Comparison of ENCODE assay signal across 21 mouse cellular contexts in genomic region chr7:27219937-27220336, GRCm38 (mm10). TPM values are rescaled to one million over a fixed set of nuclear protein-coding genes. Genes with fewer than 3 reads are reported as not detected.
DNase-seq lines count a peak whose midpoint lies in the region; ATAC-seq and TF ChIP-seq lines count a peak whose summit lies in the region.
"Had no signal": no experiment of that assay in that cellular context is flagged by ENCODE, and none has a peak within 500 bp of the region (broad histone marks: within the 10 kb centered on the region; RNA-seq: fewer than 3 reads in every experiment).

No protein-coding gene starts in this region.

- no peak overlapping the region for H3K9ac ChIP-seq in kidney, embryonic 15.5 days
- no peak overlapping the region for H3K9ac ChIP-seq in liver, embryonic 11.5 days (ENCODE audit: low read depth, low read length)
- H3K9ac ChIP-seq in liver, embryonic 14.5 days (replicated peaks): no peak overlapping the region
- H3K9ac ChIP-seq: embryonic facial prominence, embryonic 15.5 days; forebrain, embryonic 15.5 days; hindbrain, embryonic 13.5 days had no signal

- no peaks in the 10 kb centered on the region for H3K9me3 ChIP-seq in kidney, embryonic 15.5 days (replicated peaks)
- no peaks in the 10 kb centered on the region for H3K9me3 ChIP-seq in liver, embryonic 11.5 days (ENCODE audit: control insufficient read depth, low read length)
- no peaks in the 10 kb centered on the region for H3K9me3 ChIP-seq in liver, embryonic 14.5 days (ENCODE audit: control insufficient read depth, low read length)
- H3K9me3 ChIP-seq: embryonic facial prominence, embryonic 15.5 days; forebrain, embryonic 10.5 days; forebrain, embryonic 15.5 days; heart, embryonic 10.5 days; hindbrain, embryonic 13.5 days had no signal

- intact Hi-C loops in heart, postnatal 36 days (cut with DNase I): no loop called here

- 0 out of 2 replicates have a peak, but pooled peaks have one; percentile 6 for ATAC-seq in kidney, embryonic 15.5 days (replicated peaks; ENCODE audit: low FRiP score)
- ATAC-seq in liver, embryonic 11.5 days (replicated peaks; ENCODE audit: low FRiP score): peak; percentile 48
- ATAC-seq in liver, embryonic 14.5 days (ENCODE audit: insufficient read depth): peak; percentile 31; the same call in 1 of the 2 replicates
- ATAC-seq: forebrain, embryonic 15.5 days had no signal

- no peak for TF ChIP-seq EP300 in liver, embryonic 14.5 days (IDR thresholded peaks at IDR 0.05; ENCODE audit: low read depth)

- H3K4me2 ChIP-seq in kidney, embryonic 15.5 days: no peak overlapping the region
- no peak overlapping the region for H3K4me2 ChIP-seq in liver, embryonic 11.5 days
- H3K4me2 ChIP-seq in liver, embryonic 14.5 days (ENCODE audit: low read depth): no peak overlapping the region
- H3K4me2 ChIP-seq: embryonic facial prominence, embryonic 15.5 days; forebrain, embryonic 15.5 days; hindbrain, embryonic 13.5 days had no signal

- no peak overlapping the region for H3K27ac ChIP-seq in kidney, embryonic 15.5 days
- no peak overlapping the region for H3K27ac ChIP-seq in liver, embryonic 11.5 days (ENCODE audit: low read depth, low read length)
- no peak overlapping the region for H3K27ac ChIP-seq in liver, embryonic 14.5 days
- H3K27ac ChIP-seq: embryonic facial prominence, embryonic 15.5 days; forebrain, embryonic 10.5 days; forebrain, embryonic 15.5 days; heart, embryonic 10.5 days; hindbrain, embryonic 13.5 days had no signal

- DNase-seq in kidney, adult 9 months: no peak
- no peak for DNase-seq in liver, embryonic 11.5 days (ENCODE audit: low spot score)
- DNase-seq in liver, embryonic 14.5 days (ENCODE audit: low read depth in 3 of 3, low spot score in 3 of 3): no peak
- no peak for DNase-seq in thymus, postnatal 36 days
- no peak for DNase-seq in heart, postnatal 36 days
- no peak for DNase-seq in ovary, adult 18-20 months (ENCODE audit: low spot score)
- DNase-seq: adrenal gland, adult 2 months; adrenal gland, postnatal 25 days; cerebellum, adult 2 months; cerebellum, postnatal 14 days; embryo, embryonic 11 days; gastrocnemius, postnatal 10 days; heart, adult 18-20 months; heart, postnatal 10 days had no signal

- H3K27me3 ChIP-seq in kidney, embryonic 15.5 days: no peaks in the 10 kb centered on the region
- no peaks in the 10 kb centered on the region for H3K27me3 ChIP-seq in liver, embryonic 11.5 days (replicated peaks; ENCODE audit: control insufficient read depth, insufficient read depth, low read length)
- H3K27me3 ChIP-seq in liver, embryonic 14.5 days (ENCODE audit: control insufficient read depth, insufficient read depth, low read length): no peaks in the 10 kb centered on the region
- H3K27me3 ChIP-seq: embryonic facial prominence, embryonic 15.5 days; forebrain, embryonic 15.5 days; hindbrain, embryonic 13.5 days had no signal

- no peak for TF ChIP-seq CTCF in liver, embryonic 14.5 days (IDR thresholded peaks at IDR 0.05; ENCODE audit: low read depth)

- no peak overlapping the region for H3K4me3 ChIP-seq in kidney, embryonic 15.5 days (replicated peaks)
- H3K4me3 ChIP-seq in liver, embryonic 11.5 days (ENCODE audit: low read depth, low read length): no peak overlapping the region
- no peak overlapping the region for H3K4me3 ChIP-seq in liver, embryonic 14.5 days (ENCODE audit: insufficient read depth in 1 of 2, low read depth in 2 of 2, low read length in 2 of 2)
- H3K4me3 ChIP-seq: embryonic facial prominence, embryonic 15.5 days; erythroblast, embryonic 14.5 days; forebrain, embryonic 10.5 days; forebrain, embryonic 15.5 days; heart, embryonic 10.5 days; hindbrain, embryonic 13.5 days had no signal

- H3K4me1 ChIP-seq in kidney, embryonic 15.5 days: peaks cover 16% of the 10 kb centered on the region
- peaks cover 25% of the 10 kb centered on the region for H3K4me1 ChIP-seq in liver, embryonic 11.5 days (replicated peaks; ENCODE audit: control insufficient read depth, insufficient read depth, low read length)
- peaks cover 13 to 30% of the 10 kb centered on the region in 2 experiments for H3K4me1 ChIP-seq in liver, embryonic 14.5 days (replicated peaks; ENCODE audit: control insufficient read depth in 2 of 2, insufficient read depth in 2 of 2, low read length in 1 of 2)

- peaks cover 51% of the 10 kb centered on the region for H3K36me3 ChIP-seq in kidney, embryonic 15.5 days
- H3K36me3 ChIP-seq in liver, embryonic 11.5 days (ENCODE audit: control insufficient read depth, insufficient read depth, low read length): peaks cover 3% of the 10 kb centered on the region; the same call in 1 of the 2 replicates
- peaks cover 2% of the 10 kb centered on the region for H3K36me3 ChIP-seq in liver, embryonic 14.5 days (replicated peaks; ENCODE audit: control insufficient read depth, insufficient read depth, low read depth)

- 56% methylated on average over 11 of the region's 11 CpGs for WGBS in kidney, embryonic 15.5 days
- 69% methylated on average over 11 of the region's 11 CpGs for WGBS in liver, embryonic 11.5 days
- WGBS in liver, embryonic 14.5 days (ENCODE audit: insufficient replicate concordance): 72% methylated on average over 11 of the region's 11 CpGs

RNA-seq across cellular contexts. Expression of gene Itpkc, which starts 8.5 kb away (rescaled TPM):
- 4.4 and 5.2 TPM in 2 replicates for polyA plus RNA-seq in kidney, embryonic 15.5 days (2015; fragmentation: Nextera tagmentation; extraction: Ambion mirVana)
- 3.5 and 4.8 TPM in 2 replicates for polyA plus RNA-seq in liver, embryonic 11.5 days (2014; fragmentation: Nextera tagmentation; extraction: Ambion mirVana)
- polyA plus RNA-seq in liver, embryonic 14.5 days (2012; rRNA removed): 2.0 and 2.3 TPM in 2 replicates
- polyA plus RNA-seq in liver, embryonic 14.5 days (2014; fragmentation: Nextera tagmentation; extraction: Ambion mirVana): 1.3 and 1.5 TPM in 2 replicates
- total RNA-seq in heart, postnatal 36 days (2021): 1 to 10 TPM; 5.1 to 5.6 TPM

RNA-seq across cellular contexts. Expression of gene Coq8b, which starts 12.9 kb away (rescaled TPM):
- 20.9 and 23.1 TPM in 2 replicates for polyA plus RNA-seq in kidney, embryonic 15.5 days (2015; fragmentation: Nextera tagmentation; extraction: Ambion mirVana)
- 16.6 and 18.7 TPM in 2 replicates for polyA plus RNA-seq in liver, embryonic 11.5 days (2014; fragmentation: Nextera tagmentation; extraction: Ambion mirVana)
- polyA plus RNA-seq in liver, embryonic 14.5 days (2012; rRNA removed): 9.3 and 12.4 TPM in 2 replicates
- polyA plus RNA-seq in liver, embryonic 14.5 days (2014; fragmentation: Nextera tagmentation; extraction: Ambion mirVana): 17.7 and 19.8 TPM in 2 replicates
- 10 to 100 TPM in 1 of 2 experiments, 1 to 10 TPM in 1; 8.8 to 11.2 TPM for total RNA-seq in heart, postnatal 36 days (2021)

RNA-seq across cellular contexts. Expression of gene Snrpa, which starts 23.9 kb away (rescaled TPM):
- polyA plus RNA-seq in kidney, embryonic 15.5 days (2015; fragmentation: Nextera tagmentation; extraction: Ambion mirVana): 264 and 278 TPM in 2 replicates
- polyA plus RNA-seq in liver, embryonic 11.5 days (2014; fragmentation: Nextera tagmentation; extraction: Ambion mirVana): 282 and 294 TPM in 2 replicates
- polyA plus RNA-seq in liver, embryonic 14.5 days (2012; rRNA removed): 77.6 and 93.3 TPM in 2 replicates
- 82.6 and 90.6 TPM in 2 replicates for polyA plus RNA-seq in liver, embryonic 14.5 days (2014; fragmentation: Nextera tagmentation; extraction: Ambion mirVana)
- 10 to 100 TPM; 35.4 to 41.9 TPM for total RNA-seq in heart, postnatal 36 days (2021)

RNA-seq across cellular contexts. Expression of gene BC024978, which starts 24.4 kb away (rescaled TPM):
- 3.9 and 4.2 TPM in 2 replicates for polyA plus RNA-seq in kidney, embryonic 15.5 days (2015; fragmentation: Nextera tagmentation; extraction: Ambion mirVana)
- polyA plus RNA-seq in liver, embryonic 11.5 days (2014; fragmentation: Nextera tagmentation; extraction: Ambion mirVana): 2.5 and 2.8 TPM in 2 replicates
- polyA plus RNA-seq in liver, embryonic 14.5 days (2012; rRNA removed): 1.9 and 2.4 TPM in 2 replicates
- polyA plus RNA-seq in liver, embryonic 14.5 days (2014; fragmentation: Nextera tagmentation; extraction: Ambion mirVana): 0.56 and 0.59 TPM in 2 replicates
- total RNA-seq in heart, postnatal 36 days (2021): 10 to 100 TPM; 16.3 to 16.6 TPM

RNA-seq across cellular contexts. Expression of gene Numbl, which starts 38.3 kb away (rescaled TPM):
- 15.3 and 18.5 TPM in 2 replicates for polyA plus RNA-seq in kidney, embryonic 15.5 days (2015; fragmentation: Nextera tagmentation; extraction: Ambion mirVana)
- polyA plus RNA-seq in liver, embryonic 11.5 days (2014; fragmentation: Nextera tagmentation; extraction: Ambion mirVana): 3.6 TPM in 2 replicates
- 1.9 and 2.1 TPM in 2 replicates for polyA plus RNA-seq in liver, embryonic 14.5 days (2012; rRNA removed)
- 0.72 and 0.83 TPM in 2 replicates for polyA plus RNA-seq in liver, embryonic 14.5 days (2014; fragmentation: Nextera tagmentation; extraction: Ambion mirVana)
- total RNA-seq in heart, postnatal 36 days (2021): 1 to 10 TPM; 5.7 to 6.1 TPM
